Mouse (Mus musculus): Measurements from ENCODE around the gene Rxylt1.
A peak's percentile ranks its signal among the peaks of the same experiment; 100 is the strongest.

Rxylt1 gene

GRCm38 (mm10) chr10:122096980-122097844 lies at the start of gene Rxylt1:
Gene Rxylt1, minus strand, starts transcription at chr10:122097371.
- DNase-seq (ENCODE audit: low spot score in 2 of 2) = peak; percentile 96 to 97

GRCm38 (mm10) chr10:122121290-122121970 lies 24.3 kb upstream of the Rxylt1 start:
- no peak for DNase-seq (ENCODE audit: low spot score in 2 of 2)

DNA sequence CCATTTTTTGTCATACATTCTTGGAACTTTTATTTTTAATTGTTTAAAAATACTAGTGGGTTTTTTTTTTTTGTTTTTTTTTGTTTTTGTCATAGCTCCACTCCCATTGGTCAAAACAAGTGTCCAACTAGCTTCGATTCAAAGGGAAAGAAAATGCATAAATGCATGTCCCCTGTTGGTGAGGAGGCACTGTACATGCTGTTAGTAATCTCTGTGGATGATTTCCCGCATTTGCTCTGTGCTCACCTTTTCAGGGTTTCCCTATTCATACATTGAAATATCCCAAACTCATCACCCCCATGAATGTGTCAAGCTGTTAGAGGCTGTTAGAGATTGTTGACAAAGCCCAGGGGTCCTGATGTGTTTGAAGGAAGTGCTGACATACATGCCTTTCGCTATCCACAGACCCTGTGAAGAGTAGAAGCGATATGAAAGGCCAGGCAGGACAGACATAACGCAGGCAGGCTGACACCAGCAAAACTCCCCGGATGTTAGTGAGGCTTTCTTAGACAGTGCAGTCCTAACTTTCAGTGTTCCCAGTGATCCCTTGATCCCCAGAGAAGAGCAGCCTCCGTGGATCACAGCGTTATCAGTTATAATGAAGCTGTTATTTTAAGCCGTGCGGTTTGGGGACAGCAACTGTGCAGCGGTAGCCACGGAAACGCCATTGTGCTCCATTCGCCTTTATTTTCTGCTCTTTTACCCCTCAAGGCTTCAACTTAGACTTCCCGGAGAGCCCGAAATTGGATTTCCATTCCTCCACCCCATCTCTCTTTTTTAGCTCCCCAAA lies 23.5 kb upstream of the Rxylt1 start:
- DNase-seq (ENCODE audit: low spot score in 2 of 2) = no peak

DNA sequence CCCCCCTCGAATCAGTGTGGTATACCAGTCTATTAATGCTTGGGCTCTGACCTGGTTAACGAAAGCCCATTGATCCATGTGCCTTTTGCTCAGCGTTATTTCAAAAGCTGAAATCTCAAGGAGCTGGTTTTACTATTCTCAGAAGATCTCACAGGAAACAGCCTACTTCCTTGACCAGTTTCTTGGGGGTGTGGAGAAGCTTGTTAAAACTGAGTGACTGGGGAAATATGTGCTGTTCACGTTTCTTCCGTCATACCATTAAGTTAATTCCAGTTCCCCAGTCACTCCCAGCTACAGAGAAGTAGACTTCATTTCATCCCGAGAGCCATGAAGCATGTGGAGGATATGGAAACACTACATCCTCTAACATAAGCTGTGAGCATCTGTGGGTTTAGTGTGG lies 22.3 kb upstream of the Rxylt1 start:
- DNase-seq (ENCODE audit: low spot score in 2 of 2) = no peak

DNA sequence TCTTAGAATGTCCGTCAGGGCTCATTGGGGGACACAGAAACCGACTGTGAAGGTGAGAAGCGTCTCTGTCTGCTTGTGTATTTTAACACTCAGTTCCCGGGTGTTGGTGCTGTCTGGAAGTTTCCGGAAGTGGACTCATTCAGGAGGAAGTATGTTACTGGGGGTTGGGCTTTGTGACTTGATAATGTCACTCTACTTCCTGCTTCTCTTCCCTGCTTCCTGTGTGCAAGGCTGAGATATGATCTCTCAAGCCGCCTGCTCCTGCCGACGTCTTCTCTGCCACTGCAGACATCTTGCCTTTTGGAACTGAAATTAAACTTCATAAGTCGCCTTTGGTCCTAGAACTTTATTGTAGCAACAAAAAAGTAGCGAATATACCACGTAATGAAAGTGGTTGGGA lies 19.5 kb upstream of the Rxylt1 start:
- DNase-seq (ENCODE audit: low spot score in 2 of 2) = peak in 1 of 2 experiments; percentile 5

DNA sequence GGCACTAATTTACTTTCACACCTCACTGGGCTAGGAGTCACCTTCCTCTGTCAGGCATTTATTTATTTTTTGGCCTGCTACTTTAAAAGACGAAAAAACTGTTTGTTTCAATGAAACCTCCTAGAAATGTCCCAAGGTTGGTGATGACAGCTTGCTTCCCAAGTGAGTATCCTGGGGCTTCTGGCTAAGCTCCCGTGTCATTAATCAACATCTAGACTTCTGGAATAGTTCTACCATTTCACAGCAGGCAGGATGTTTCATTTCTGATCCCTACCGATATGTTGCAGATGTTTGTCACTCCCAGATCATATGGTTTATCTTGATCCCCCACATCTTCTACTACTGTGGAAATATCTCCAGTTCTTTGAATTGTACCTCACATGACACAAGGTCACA lies 9.5 kb upstream of the Rxylt1 start:
- DNase-seq (ENCODE audit: low spot score in 2 of 2) = no peak

DNA sequence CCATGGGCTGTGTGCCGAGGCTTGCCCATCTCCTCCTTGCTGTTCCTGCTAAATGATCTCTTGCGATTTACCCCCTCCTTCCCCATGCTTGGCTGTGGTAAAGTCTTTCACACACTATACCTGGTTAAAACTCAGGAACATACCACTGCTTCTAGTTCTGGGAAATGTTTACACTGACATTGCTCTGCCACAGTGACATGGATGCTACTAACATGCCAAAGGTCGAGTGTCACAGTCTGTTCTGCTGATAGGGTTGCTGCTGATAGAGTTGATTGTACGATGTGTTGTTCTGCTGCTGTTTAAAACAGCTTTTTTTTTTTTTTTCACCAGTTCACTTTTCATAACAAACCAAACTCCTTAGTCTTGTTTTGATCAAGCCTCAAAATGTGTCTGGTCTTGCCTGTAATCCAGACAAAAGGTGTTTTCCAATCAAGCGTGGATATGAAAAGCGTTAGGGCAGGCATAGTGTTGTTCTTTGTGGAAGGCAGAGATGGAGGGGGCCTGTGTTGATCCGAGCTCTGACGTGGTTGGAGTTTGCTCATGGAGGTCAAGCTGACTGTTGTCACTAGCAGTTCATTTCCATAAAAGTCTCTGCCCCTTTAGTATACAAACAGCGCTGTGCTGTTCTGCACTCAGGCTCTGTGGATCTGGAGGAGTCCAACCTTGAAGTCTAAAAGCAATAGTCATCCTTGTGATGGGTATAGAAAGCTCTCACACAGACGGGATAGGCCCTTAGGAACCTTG lies 8.9 kb upstream of the Rxylt1 start:
- no peak for DNase-seq (ENCODE audit: low spot score in 2 of 2)

DNA sequence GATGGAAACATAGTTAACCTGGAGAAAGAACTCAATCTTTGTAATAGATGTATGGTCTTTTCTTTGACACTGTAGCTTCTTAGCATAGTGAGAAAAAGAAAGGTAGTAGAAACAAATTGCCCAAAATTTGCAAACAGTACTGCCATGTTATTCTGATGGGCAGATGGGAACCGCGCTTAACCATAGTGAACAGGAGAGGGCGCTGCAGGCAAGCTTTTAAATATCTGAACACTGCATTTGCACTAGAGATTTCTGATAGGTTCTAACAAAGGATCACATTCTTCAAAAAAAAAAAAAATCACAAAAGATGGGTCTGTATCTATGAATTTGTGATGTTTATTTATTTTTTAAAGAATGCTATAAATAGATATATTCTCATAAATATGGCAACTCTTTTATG lies 8.2 kb upstream of the Rxylt1 start:
- DNase-seq (ENCODE audit: low spot score in 2 of 2) = peak; percentile 24 to 48

GRCm38 (mm10) chr10:122102675-122103074 lies 5.5 kb upstream of the Rxylt1 start:
- DNase-seq (ENCODE audit: low spot score in 2 of 2) = no peak

DNA sequence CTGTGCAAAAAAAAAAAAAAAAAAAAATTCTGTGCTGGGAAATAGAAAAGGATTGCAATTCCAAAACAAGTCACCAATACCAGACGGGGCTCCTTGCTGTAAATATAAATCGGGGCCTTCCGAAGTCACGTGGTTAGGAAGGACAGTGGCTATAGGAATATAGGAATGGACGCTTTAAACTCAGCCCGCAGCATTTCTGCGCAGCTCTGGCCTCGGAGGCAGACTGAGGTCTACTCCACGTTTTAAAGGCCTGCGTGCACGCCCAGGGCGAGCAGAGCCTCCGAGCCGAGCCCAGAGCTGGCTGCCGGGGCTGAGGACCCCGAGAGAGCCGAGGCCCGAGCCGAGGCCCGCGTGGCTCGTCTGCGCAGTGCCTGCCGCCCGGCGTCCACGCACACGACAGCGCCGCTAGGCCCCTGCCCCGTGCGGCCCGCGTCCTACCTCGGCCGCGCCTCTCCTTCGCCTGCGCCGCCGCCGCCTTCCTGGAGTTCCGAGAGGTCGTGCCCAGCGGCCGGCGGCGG lies 650 bp downstream of the Rxylt1 start:
- DNase-seq (ENCODE audit: low spot score in 2 of 2) = no peak

DNA sequence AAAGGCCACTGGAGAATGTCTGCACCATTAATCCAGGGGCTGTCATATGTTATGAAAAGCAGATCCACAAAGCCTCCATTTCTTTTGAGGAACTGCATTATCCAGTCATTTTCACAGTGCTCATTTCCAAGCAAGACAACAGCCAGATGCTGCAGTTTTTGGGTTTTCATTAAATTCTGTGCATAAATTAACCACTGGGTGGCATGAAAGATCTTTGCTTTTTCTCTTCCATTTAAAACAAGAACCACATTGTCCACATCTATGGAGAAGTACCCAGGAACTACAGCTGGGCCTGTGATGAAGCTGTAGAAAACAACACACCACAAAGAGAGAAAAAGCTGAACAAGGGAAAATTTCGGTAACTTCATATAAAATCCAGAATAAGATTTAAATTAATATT lies 6.7 kb downstream of the Rxylt1 start:
- no peak for DNase-seq (ENCODE audit: low spot score in 2 of 2)

- DNase-seq (ENCODE audit: low spot score in 2 of 2) = no peak
These were observed 15.8 kb downstream of the Rxylt1 start for GRCm38 (mm10) chr10:122081352-122081751.

GRCm38 (mm10) chr10:122069153-122069552 lies 28.0 kb downstream of the Rxylt1 start:
- no peak for DNase-seq (ENCODE audit: low spot score in 2 of 2)

DNA sequence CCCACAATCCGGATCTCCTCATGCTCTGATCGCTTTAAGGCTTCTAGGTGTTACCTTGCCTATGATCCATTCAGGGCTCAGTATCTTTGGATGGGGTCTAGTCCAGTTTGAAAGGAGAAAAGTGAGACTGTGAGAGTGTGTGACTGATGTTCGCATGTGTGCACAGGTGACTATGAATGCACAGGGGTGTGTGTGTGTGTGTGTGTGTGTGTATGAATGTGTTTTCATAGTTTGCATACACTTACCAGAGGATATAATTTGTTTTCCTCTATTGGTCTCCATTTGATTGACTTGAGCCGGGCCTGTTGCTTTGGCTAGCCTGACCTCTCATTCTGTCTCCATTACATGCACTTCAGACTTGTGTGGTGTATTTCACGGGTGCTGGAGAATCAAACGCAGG lies 41.3 kb downstream of the Rxylt1 start:
- no peak for DNase-seq (ENCODE audit: low spot score in 2 of 2)

- peak; percentile 65 to 66 for DNase-seq (ENCODE audit: low spot score in 2 of 2)
These were observed 42.6 kb downstream of the Rxylt1 start for GRCm38 (mm10) chr10:122054535-122054934.

- peak; percentile 80 to 87 for DNase-seq (ENCODE audit: low spot score in 2 of 2)
These were observed 45.3 kb downstream of the Rxylt1 start for GRCm38 (mm10) chr10:122051831-122052230.

DNA sequence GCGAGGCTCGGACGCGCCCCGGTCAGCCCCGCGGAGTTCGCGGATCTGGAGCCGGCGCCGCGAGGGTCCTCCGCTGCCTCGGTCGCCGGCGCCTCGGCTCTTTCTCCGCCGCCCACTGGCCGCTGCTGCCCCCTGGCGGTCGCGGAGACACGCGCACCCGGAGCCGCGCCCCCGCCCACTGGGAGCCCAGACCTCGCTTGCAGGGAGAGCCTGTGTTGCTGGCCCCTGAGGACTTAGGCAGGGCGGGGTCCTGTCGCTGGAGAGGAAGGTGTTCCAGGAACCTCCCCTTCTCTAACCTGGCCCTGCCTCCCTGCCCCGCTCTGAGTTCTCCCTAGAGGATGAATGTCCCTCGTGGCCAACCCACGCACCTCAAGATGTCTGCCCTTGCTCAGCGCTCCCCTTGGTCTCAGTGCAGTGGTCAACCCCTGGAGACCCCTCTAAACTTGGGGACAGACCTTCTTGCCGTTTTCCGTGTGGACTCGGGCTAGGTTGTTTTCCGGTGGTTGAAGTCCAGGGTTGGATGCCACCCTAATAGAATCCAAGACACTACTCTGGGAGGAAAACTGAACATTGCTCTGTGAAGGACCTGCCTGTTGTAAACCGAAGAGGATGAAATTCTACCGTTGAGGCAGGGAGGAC lies 49.3 kb downstream of the Rxylt1 start:
- DNase-seq (ENCODE audit: low spot score in 2 of 2) = peak; percentile 34 to 67

- DNase-seq (ENCODE audit: low spot score in 2 of 2) = peak in 1 of 2 experiments; percentile 2
These were observed 50.1 kb downstream of the Rxylt1 start, which contains the start of gene Srgap1 for GRCm38 (mm10) chr10:122046904-122047726. Gene Srgap1, minus strand, starts transcription at chr10:122047315.

DNA sequence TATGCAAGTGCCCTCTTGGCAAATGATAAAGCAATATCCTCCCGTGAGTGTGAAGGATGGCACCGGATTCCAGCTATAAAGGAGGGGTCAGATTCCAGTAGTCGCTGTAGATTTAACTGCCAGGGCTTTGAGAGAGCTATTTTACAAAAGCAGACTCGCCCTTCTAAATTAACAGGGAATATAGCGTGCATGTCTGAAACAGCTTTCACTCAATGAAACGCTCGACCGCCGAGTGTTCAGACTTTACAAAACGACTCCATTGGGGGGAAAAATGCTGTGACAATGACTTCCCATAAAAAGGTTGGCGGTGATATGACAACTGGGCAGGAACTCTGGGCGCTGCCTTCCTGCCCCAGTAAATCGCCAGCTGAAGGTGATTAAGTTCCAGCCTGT lies 50.7 kb downstream of the Rxylt1 start:
- no peak for DNase-seq (ENCODE audit: low spot score in 2 of 2)

DNA sequence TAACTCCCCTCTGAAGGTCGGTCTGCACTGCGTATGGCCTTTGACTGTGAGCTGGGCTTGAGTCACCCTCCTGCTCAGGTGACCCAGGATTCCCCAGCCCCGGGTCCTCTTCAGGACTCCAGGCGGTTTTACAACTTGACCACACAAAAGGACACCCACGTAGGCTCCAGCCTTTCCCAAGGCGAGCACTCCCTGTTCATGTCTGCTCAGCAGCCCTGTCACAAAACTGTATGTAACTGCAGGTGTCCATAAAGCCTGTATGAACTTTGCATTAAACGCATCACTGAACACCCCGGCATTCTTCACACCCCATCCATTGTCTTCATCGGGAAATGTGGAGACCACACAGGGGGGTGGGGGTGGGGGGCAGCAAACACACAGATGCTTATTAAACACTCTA lies 51.2 kb downstream of the Rxylt1 start:
- DNase-seq (ENCODE audit: low spot score in 2 of 2) = no peak
